In genomic region chr8:44985326-44986288, GRCm38 (mm10) we compare ENCODE assay signal across 8 mouse cellular contexts. TPM values are rescaled to one million over a fixed set of nuclear protein-coding genes. Genes with fewer than 3 reads are reported as not detected.
DNase-seq lines count a peak whose midpoint lies in the region; ATAC-seq and TF ChIP-seq lines count a peak whose summit lies in the region.

No protein-coding gene starts in this region.

- DNase-seq in forebrain, embryonic 11.5 days (ENCODE audit: low spot score) = no peak
- no peak for DNase-seq in forebrain, embryonic 10.5 days (ENCODE audit: extremely low spot score, low spot score)
- DNase-seq in ES-CJ7 (ENCODE audit: low read depth, low spot score) = peak; percentile 83
- peak; percentile 85 for DNase-seq in forebrain, embryonic 14.5 days (ENCODE audit: low spot score)
- peak; percentile 41 for DNase-seq in kidney, postnatal 14 days
- DNase-seq in c-Kit-positive CD71-positive TER-119-positive erythroid progenitor cells, embryonic 14.5 days (ENCODE audit: low spot score) = no peak
- DNase-seq in urinary bladder, postnatal 4 days (ENCODE audit: low spot score in 2 of 2) = no peak

- no peak overlapping the region for H3K4me2 ChIP-seq in forebrain, embryonic 11.5 days (ENCODE audit: low read depth, low read length, severe bottlenecking)
- no peak overlapping the region for H3K4me2 ChIP-seq in forebrain, embryonic 14.5 days (ENCODE audit: low read length)
- no peak overlapping the region for H3K4me2 ChIP-seq in myocyte (ENCODE audit: low read depth)

- no peak for TF ChIP-seq POLR2A in myocyte (IDR thresholded peaks at IDR 0.05; ENCODE audit: insufficient read length, low read depth)

- H3ac ChIP-seq in myocyte (ENCODE audit: control insufficient read depth, insufficient read length) = no peak overlapping the region

- H3K9ac ChIP-seq in forebrain, embryonic 11.5 days (ENCODE audit: low read length) = no peak overlapping the region
- H3K9ac ChIP-seq in forebrain, embryonic 14.5 days (ENCODE audit: low read length) = no peak overlapping the region

- H3K27ac ChIP-seq in forebrain, embryonic 11.5 days (ENCODE audit: low read depth, low read length) = no peak overlapping the region
- H3K27ac ChIP-seq in forebrain, embryonic 10.5 days = no peak overlapping the region
- no peak overlapping the region for H3K27ac ChIP-seq in forebrain, embryonic 14.5 days (ENCODE audit: low read depth, low read length)

- H3K9me3 ChIP-seq in forebrain, embryonic 11.5 days (ENCODE audit: control insufficient read depth, low read length) = no peaks in the 10 kb centered on the region
- H3K9me3 ChIP-seq in forebrain, embryonic 10.5 days = no peaks in the 10 kb centered on the region
- no peaks in the 10 kb centered on the region for H3K9me3 ChIP-seq in forebrain, embryonic 14.5 days (replicated peaks; ENCODE audit: control insufficient read depth, low read length)

- H3K79me2 ChIP-seq in myocyte (ENCODE audit: control insufficient read depth, insufficient read depth) = peaks cover 7% of the 10 kb centered on the region

- no peaks in the 10 kb centered on the region for H3K4me1 ChIP-seq in forebrain, embryonic 11.5 days (replicated peaks; ENCODE audit: control insufficient read depth, insufficient read depth, low read length)
- H3K4me1 ChIP-seq in forebrain, embryonic 10.5 days = peaks cover 32% of the 10 kb centered on the region
- H3K4me1 ChIP-seq in forebrain, embryonic 14.5 days (ENCODE audit: control insufficient read depth, insufficient read depth, low read length) = peaks cover 12% of the 10 kb centered on the region

- H3K36me3 ChIP-seq in forebrain, embryonic 11.5 days (ENCODE audit: control insufficient read depth, insufficient read depth, low read length) = no peaks in the 10 kb centered on the region
- peaks cover 34% of the 10 kb centered on the region for H3K36me3 ChIP-seq in forebrain, embryonic 10.5 days (replicated peaks)
- peaks cover 11% of the 10 kb centered on the region; the same call in 1 of the 2 replicates for H3K36me3 ChIP-seq in forebrain, embryonic 14.5 days (ENCODE audit: control insufficient read depth, insufficient read depth, low read length)
- H3K36me3 ChIP-seq in myocyte (ENCODE audit: control insufficient read depth, insufficient read depth) = peaks cover 17% of the 10 kb centered on the region

- 34% methylated on average over 10 of the region's 10 CpGs for WGBS in forebrain, embryonic 11.5 days
- 42% methylated on average over 10 of the region's 10 CpGs for WGBS in forebrain, embryonic 10.5 days
- WGBS in forebrain, embryonic 14.5 days = 23% methylated on average over 10 of the region's 10 CpGs

- peak; percentile 61; the same call in 1 of the 2 replicates for ATAC-seq in forebrain, embryonic 11.5 days (replicated peaks; ENCODE audit: low FRiP score)
- ATAC-seq in forebrain, embryonic 14.5 days = peak; percentile 71

- no peaks in the 10 kb centered on the region for H3K27me3 ChIP-seq in forebrain, embryonic 11.5 days (ENCODE audit: control insufficient read depth, insufficient read depth, low read length)
- no peaks in the 10 kb centered on the region for H3K27me3 ChIP-seq in forebrain, embryonic 10.5 days (ENCODE audit: poor library complexity, severe bottlenecking)
- H3K27me3 ChIP-seq in forebrain, embryonic 14.5 days (replicated peaks; ENCODE audit: control insufficient read depth, insufficient read depth, low read length) = no peaks in the 10 kb centered on the region
- no peaks in the 10 kb centered on the region for H3K27me3 ChIP-seq in myocyte (ENCODE audit: control insufficient read depth, insufficient read depth, insufficient read length)

- no peak overlapping the region for H3K4me3 ChIP-seq in forebrain, embryonic 11.5 days (ENCODE audit: low read depth, low read length)
- no peak overlapping the region for H3K4me3 ChIP-seq in forebrain, embryonic 10.5 days
- H3K4me3 ChIP-seq in forebrain, embryonic 14.5 days (ENCODE audit: low read depth, low read length) = no peak overlapping the region
- H3K4me3 ChIP-seq in myocyte = no peak overlapping the region

TF ChIP-seq in myocyte, 11 proteins besides CTCF, POLR2A, EP300 and RAD21:
- TF ChIP-seq REST (IDR thresholded peaks at IDR 0.05; ENCODE audit: insufficient read depth, insufficient read length) = no peak
- TF ChIP-seq POLR2AphosphoS2 (IDR thresholded peaks at IDR 0.05; ENCODE audit: insufficient read length, low read depth) = no peak
- TF ChIP-seq TCF3 (IDR thresholded peaks at IDR 0.05; ENCODE audit: insufficient read length, low read depth) = no peak
- no peak for TF ChIP-seq TCF12 (IDR thresholded peaks at IDR 0.05; ENCODE audit: insufficient read depth, poor library complexity, severe bottlenecking)
- TF ChIP-seq E2F4 (IDR thresholded peaks at IDR 0.05; ENCODE audit: insufficient read depth) = no peak
- no peak for TF ChIP-seq MYOG (IDR thresholded peaks at IDR 0.05; ENCODE audit: control insufficient read depth in 1 of 3, insufficient read depth in 1 of 3, insufficient read length in 2 of 3, low read depth in 2 of 3)
- no peak for TF ChIP-seq CEBPB (IDR thresholded peaks at IDR 0.05; ENCODE audit: insufficient read depth, poor library complexity, severe bottlenecking)
- peak; percentile 71 for TF ChIP-seq USF1 (IDR thresholded peaks at IDR 0.05; ENCODE audit: low read depth)
- TF ChIP-seq MYOD1 (IDR thresholded peaks at IDR 0.05; ENCODE audit: control insufficient read depth in 1 of 3, insufficient read length in 2 of 3, low read depth in 2 of 3) = no peak
TF ChIP-seq in myocyte: peak in this region for 1.

RNA-seq across cellular contexts. Expression of gene Fat1, which starts 50.4 kb away (rescaled TPM):
- polyA plus RNA-seq in forebrain, embryonic 11.5 days (2014; fragmentation: Nextera tagmentation; extraction: Ambion mirVana) = 35.2 and 35.5 TPM in 2 replicates
- 20.3 and 20.5 TPM in 2 replicates for polyA plus RNA-seq in forebrain, embryonic 10.5 days (2016; fragmentation: Nextera tagmentation; extraction: Ambion mirVana)
- polyA plus RNA-seq in forebrain, embryonic 14.5 days (2014; fragmentation: Nextera tagmentation; extraction: Ambion mirVana) = 10.0 and 11.4 TPM in 2 replicates
- polyA plus RNA-seq in myocyte (2012; fragmentation: generic; extraction: Trizol) = 11.5 TPM

Comparison
In these comparisons a context has a peak if more than half of its experiments do, and no peak if none do; other contexts are left out.
1. DNase-seq: peak in ES-CJ7 (single experiment), forebrain, embryonic 14.5 days (single experiment) and kidney, postnatal 14 days (single experiment); none in forebrain, embryonic 11.5 days (single experiment), forebrain, embryonic 10.5 days (single experiment), c-Kit-positive CD71-positive TER-119-positive erythroid progenitor cells, embryonic 14.5 days (single experiment) and urinary bladder, postnatal 4 days (0 of 2).